Mouse (Mus musculus): ENCODE data around the gene Ucn2. TPM values are rescaled to one million over a fixed set of nuclear protein-coding genes. Genes with fewer than 3 reads are reported as not detected.

Ucn2 gene
- total RNA-seq, 2 experiments from 2014 or later, result not detected

GRCm38 (mm10) chr9:109028919-109029318 lies 43.1 kb downstream of the Ucn2 start:
- no peak for DNase-seq (ENCODE audit: low spot score in 2 of 2)

- DNase-seq (ENCODE audit: low spot score in 2 of 2), result no peak
Measured at GRCm38 (mm10) chr9:109030312-109030711, 44.5 kb downstream of the Ucn2 start.

- no peak for DNase-seq (ENCODE audit: low spot score in 2 of 2)
Measured at GRCm38 (mm10) chr9:109031001-109031400, 45.2 kb downstream of the Ucn2 start.

- DNase-seq (ENCODE audit: low spot score in 2 of 2), result no peak
Measured at GRCm38 (mm10) chr9:109031686-109032085, 45.9 kb downstream of the Ucn2 start.

GRCm38 (mm10) chr9:109032435-109032834 lies 46.6 kb downstream of the Ucn2 start:
- no peak for DNase-seq (ENCODE audit: low spot score in 2 of 2)

Small RNAs within 50 kb of the gene (microRNA-seq; reads per million reads assigned to microRNA genes)
- gene Mir711, result 0 reads per million in 2 experiments

Other genes with a start within 250 kb of the Ucn2 start
- 100 to 1,000 TPM; 140 to 154 TPM for gene Ip6k2, start 202.2 kb upstream of the Ucn2 start, total RNA-seq (2021)
- 10 to 100 TPM; 65.4 to 68.7 TPM for gene Nckipsd, start 177.6 kb upstream of the Ucn2 start, total RNA-seq (2021)
- 10 to 100 TPM; 51.2 to 56.1 TPM for gene Celsr3, start 159.7 kb upstream of the Ucn2 start, total RNA-seq (2021)
- 10 to 100 TPM; 11.7 to 14.0 TPM for gene Slc26a6, start 132.7 kb upstream of the Ucn2 start, total RNA-seq (2021)
- gene Tmem89, start 71.4 kb upstream of the Ucn2 start, total RNA-seq (2021), result not detected
- gene Uqcrc1, start 49.4 kb upstream of the Ucn2 start, total RNA-seq (2021), result 100 to 1,000 TPM; 382 to 415 TPM
- gene Col7a1, start 32.4 kb upstream of the Ucn2 start, total RNA-seq (2021), result 1 to 10 TPM; 3.1 to 3.4 TPM
- 10 to 100 TPM; 14.6 to 17.2 TPM for gene Pfkfb4, start 5.8 kb downstream of the Ucn2 start, total RNA-seq (2021)
- 10 to 100 TPM; 72.8 to 82.3 TPM for gene Shisa5, start 52.6 kb downstream of the Ucn2 start, total RNA-seq (2021)
- 10 to 100 TPM; 13.4 to 13.7 TPM for gene Trex1, start 73.7 kb downstream of the Ucn2 start, total RNA-seq (2021)
- 10 to 100 TPM; 25.3 to 29.7 TPM for gene Atrip, start 88.1 kb downstream of the Ucn2 start, total RNA-seq (2021)
- 1 to 10 TPM; 8.1 to 8.7 TPM for gene Ccdc51, start 96.5 kb downstream of the Ucn2 start, total RNA-seq (2021)
- gene Tma7, start 96.6 kb downstream of the Ucn2 start, total RNA-seq (2021), result 100 to 1,000 TPM; 308 to 319 TPM
- 10 to 100 TPM; 57.1 to 58.4 TPM for gene Plxnb1, start 109.4 kb downstream of the Ucn2 start, total RNA-seq (2021)
- not detected for gene Fbxw21, start 176.0 kb downstream of the Ucn2 start, total RNA-seq (2021)
- gene Fbxw13, start 210.0 kb downstream of the Ucn2 start, total RNA-seq (2021), result not detected
- gene Fbxw20, start 248.7 kb downstream of the Ucn2 start, total RNA-seq (2021), result not detected

Measured in left cerebral cortex, adult 18-20 months (tissue).